Mouse (Mus musculus): Measurements from ENCODE around the gene Grtp1. TPM values are rescaled to one million over a fixed set of nuclear protein-coding genes. Genes with fewer than 3 reads are reported as not detected.
A peak's percentile ranks its signal among the peaks of the same experiment; 100 is the strongest.

The Grtp1 gene
- polyA plus RNA-seq, 1 experiment from 2014 or later: 6.8 TPM

DNA sequence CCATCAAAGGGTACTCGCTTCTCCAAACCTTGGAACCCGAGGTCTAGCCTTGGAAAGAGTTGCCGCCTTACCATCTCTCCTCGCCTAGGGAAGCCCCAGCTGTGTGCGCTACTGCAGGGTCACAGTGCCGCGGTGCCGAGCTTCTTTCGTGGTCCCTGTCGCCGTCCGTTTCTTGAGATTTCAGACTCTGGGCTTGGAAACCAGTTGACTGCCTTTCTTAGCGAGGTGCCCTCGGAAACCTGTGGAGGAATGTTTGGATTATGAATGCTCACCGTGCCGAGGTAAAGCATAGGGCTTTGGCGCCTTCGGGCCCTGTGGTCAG, 554 bp upstream of the Grtp1 start:
- 2% methylated on average over 18 of the region's 18 CpGs for WGBS (ENCODE audit: insufficient replicate concordance)
- Histone ChIP-seq H3K4me3 (ENCODE audit: low read depth, low read length) (peak overlapping the region; percentile 86), H3K4me1 (ENCODE audit: control insufficient read depth, low read depth, low read length) (peaks cover 41% of the 10 kb centered on the region), H3K4me2 (ENCODE audit: low read depth, low read length) (peak overlapping the region; percentile 94), H3K27me3 (ENCODE audit: control insufficient read depth, insufficient read depth, low read depth, low read length) (peaks cover 3% of the 10 kb centered on the region; the same call in 1 of the 2 replicates), H3K36me3 (ENCODE audit: control insufficient read depth, insufficient read depth) (no peaks in the 10 kb centered on the region), H3K9ac (ENCODE audit: low read depth, low read length) (peak overlapping the region; percentile 87), H3K9me3 (replicated peaks; ENCODE audit: control insufficient read depth, low read length) (no peaks in the 10 kb centered on the region), H3K27ac (ENCODE audit: low read length) (peak overlapping the region; percentile 96)
- peak; percentile 25 for ATAC-seq (ENCODE audit: low read depth)

DNA sequence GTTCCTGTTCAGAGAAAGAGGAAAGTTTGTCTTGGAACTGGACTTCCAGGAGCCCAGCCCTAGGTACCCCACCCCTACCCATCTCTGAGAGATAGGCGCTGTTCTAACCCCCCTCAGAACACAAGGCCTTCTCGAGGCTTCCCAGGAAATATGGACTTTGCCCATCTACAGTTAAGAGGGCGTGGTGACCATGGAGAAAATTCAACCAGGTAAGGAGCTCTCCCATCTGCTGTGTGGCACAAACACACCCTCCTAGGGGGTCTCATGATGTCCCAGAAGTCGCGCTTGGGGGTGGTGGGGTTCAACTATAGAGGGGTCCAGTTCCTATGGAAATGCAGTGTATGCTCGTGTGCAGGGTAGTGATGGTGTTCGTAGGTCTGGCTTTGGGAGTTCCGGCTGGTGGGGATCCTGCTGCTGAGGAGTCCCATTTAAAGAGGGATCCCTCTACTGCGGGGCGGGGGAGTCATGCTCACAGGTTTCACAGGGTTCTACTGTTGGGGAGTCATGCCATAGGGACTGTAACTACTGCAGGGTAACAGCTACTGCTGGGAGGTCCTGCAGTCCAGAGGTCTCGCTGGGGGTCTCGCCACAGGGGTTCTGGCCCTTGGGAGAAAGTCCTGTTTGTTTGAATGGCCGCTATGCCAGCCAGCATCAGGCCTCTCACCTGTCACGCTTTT, 897 bp downstream of the Grtp1 start:
- H3K4me2 ChIP-seq (ENCODE audit: low read depth, low read length): peak overlapping the region; percentile 94
- H3K9ac ChIP-seq (ENCODE audit: low read depth, low read length): peak overlapping the region; percentile 87
- ATAC-seq (ENCODE audit: low read depth): no peak
- peak overlapping the region; percentile 86 for H3K4me3 ChIP-seq (ENCODE audit: low read depth, low read length)
- H3K36me3 ChIP-seq (ENCODE audit: control insufficient read depth, insufficient read depth): no peaks in the 10 kb centered on the region
- peaks cover 26% of the 10 kb centered on the region for H3K4me1 ChIP-seq (ENCODE audit: control insufficient read depth, low read depth, low read length)
- WGBS (ENCODE audit: insufficient replicate concordance): 31% methylated on average over 14 of the region's 14 CpGs
- no peak overlapping the region for H3K27ac ChIP-seq (ENCODE audit: low read length)
- H3K27me3 ChIP-seq (ENCODE audit: control insufficient read depth, insufficient read depth, low read depth, low read length): peaks cover 3% of the 10 kb centered on the region; the same call in 1 of the 2 replicates
- H3K9me3 ChIP-seq (replicated peaks; ENCODE audit: control insufficient read depth, low read length): no peaks in the 10 kb centered on the region

DNA sequence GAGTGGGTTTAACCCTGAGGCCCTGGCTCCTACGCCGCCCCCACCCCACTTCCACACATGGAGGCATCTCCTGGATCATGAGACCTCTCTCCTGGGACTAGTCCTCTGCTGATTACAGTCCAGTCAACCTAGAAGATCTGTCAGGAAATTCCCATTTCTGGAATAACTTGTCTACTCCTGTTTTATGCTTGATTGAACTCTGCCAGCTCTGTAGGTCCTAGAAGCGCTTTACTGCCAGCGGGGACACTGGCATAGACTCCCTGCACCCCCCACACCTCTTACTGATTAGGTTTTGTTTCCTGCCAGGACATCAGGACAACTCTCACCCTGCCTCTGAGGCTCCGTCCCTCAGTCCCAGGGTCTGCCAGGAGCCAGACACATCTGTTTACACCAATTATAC, 2.9 kb downstream of the Grtp1 start:
- H3K4me2 ChIP-seq (ENCODE audit: low read depth, low read length): no peak overlapping the region
- H3K9me3 ChIP-seq (replicated peaks; ENCODE audit: control insufficient read depth, low read length): no peaks in the 10 kb centered on the region
- H3K4me1 ChIP-seq (ENCODE audit: control insufficient read depth, low read depth, low read length): peaks cover 12% of the 10 kb centered on the region
- no peaks in the 10 kb centered on the region for H3K36me3 ChIP-seq (ENCODE audit: control insufficient read depth, insufficient read depth)
- peaks cover 3% of the 10 kb centered on the region; the same call in 1 of the 2 replicates for H3K27me3 ChIP-seq (ENCODE audit: control insufficient read depth, insufficient read depth, low read depth, low read length)
- no peak for ATAC-seq (ENCODE audit: low read depth)
- no peak overlapping the region for H3K4me3 ChIP-seq (ENCODE audit: low read depth, low read length)
- whole genome bisulfite sequencing (ENCODE audit: insufficient replicate concordance): 79% methylated on average over 5 of the region's 5 CpGs
- no peak overlapping the region for H3K9ac ChIP-seq (ENCODE audit: low read depth, low read length)
- H3K27ac ChIP-seq (ENCODE audit: low read length): no peak overlapping the region

DNA sequence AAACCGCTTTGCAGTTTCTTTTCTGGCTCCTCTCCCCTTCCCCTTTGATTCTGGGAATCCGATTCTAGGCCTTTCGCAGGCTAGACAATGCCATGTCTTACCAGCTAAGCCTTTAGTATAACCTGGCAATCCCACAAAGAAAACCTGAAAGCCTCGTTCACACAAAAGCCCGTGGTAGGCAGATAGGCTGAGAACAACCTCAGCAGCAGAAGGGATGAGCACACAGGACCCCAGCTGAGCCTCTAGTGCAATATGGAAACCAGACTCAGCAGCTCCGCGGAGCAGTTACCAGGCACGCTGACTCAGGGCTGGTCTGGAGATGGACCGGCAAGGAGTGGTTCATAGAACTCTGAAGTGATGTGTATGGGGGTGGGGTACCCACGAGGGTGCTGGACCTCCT, 5.6 kb downstream of the Grtp1 start:
- H3K27me3 ChIP-seq (ENCODE audit: control insufficient read depth, insufficient read depth, low read depth, low read length): 0 out of 2 replicates have a peak, but pooled peaks cover 2% of the 10 kb centered on the region
- no peaks in the 10 kb centered on the region for H3K36me3 ChIP-seq (ENCODE audit: control insufficient read depth, insufficient read depth)
- whole genome bisulfite sequencing (ENCODE audit: insufficient replicate concordance): 60% methylated on average over 10 of the region's 10 CpGs
- H3K4me3 ChIP-seq (ENCODE audit: low read depth, low read length): no peak overlapping the region
- H3K4me2 ChIP-seq (ENCODE audit: low read depth, low read length): no peak overlapping the region
- H3K9ac ChIP-seq (ENCODE audit: low read depth, low read length): no peak overlapping the region
- H3K4me1 ChIP-seq (ENCODE audit: control insufficient read depth, low read depth, low read length): peaks cover 8% of the 10 kb centered on the region
- no peaks in the 10 kb centered on the region for H3K9me3 ChIP-seq (replicated peaks; ENCODE audit: control insufficient read depth, low read length)
- H3K27ac ChIP-seq (ENCODE audit: low read length): no peak overlapping the region
- ATAC-seq (ENCODE audit: low read depth): no peak

DNA sequence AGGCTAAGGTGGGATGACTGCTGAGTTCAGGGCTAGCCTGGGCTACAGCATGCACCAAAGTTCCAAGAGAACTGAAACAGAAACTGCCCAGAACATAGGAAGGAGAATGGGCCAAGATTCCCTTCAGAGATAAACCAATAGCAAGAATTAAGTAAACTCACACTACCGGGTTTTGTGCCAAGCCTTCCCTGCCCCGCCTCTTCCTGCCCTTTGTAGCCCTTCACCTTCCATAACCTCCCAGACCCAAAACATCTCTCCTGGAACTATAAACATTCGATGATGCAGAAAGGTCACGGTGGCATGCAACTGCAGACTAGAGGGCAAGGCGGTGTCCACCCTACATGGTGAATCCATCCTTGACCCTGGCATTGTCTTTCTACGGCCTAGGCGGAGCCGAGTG, 10.2 kb downstream of the Grtp1 start:
- H3K9me3 ChIP-seq (replicated peaks; ENCODE audit: control insufficient read depth, low read length): no peaks in the 10 kb centered on the region
- WGBS (ENCODE audit: insufficient replicate concordance): 84% methylated on average over 8 of the region's 8 CpGs
- no peak for ATAC-seq (ENCODE audit: low read depth)
- no peak overlapping the region for H3K9ac ChIP-seq (ENCODE audit: low read depth, low read length)
- H3K27me3 ChIP-seq (ENCODE audit: control insufficient read depth, insufficient read depth, low read depth, low read length): no peaks in the 10 kb centered on the region
- H3K36me3 ChIP-seq (ENCODE audit: control insufficient read depth, insufficient read depth): no peaks in the 10 kb centered on the region
- no peak overlapping the region for H3K27ac ChIP-seq (ENCODE audit: low read length)
- H3K4me2 ChIP-seq (ENCODE audit: low read depth, low read length): no peak overlapping the region
- no peaks in the 10 kb centered on the region for H3K4me1 ChIP-seq (ENCODE audit: control insufficient read depth, low read depth, low read length)
- H3K4me3 ChIP-seq (ENCODE audit: low read depth, low read length): no peak overlapping the region

DNA sequence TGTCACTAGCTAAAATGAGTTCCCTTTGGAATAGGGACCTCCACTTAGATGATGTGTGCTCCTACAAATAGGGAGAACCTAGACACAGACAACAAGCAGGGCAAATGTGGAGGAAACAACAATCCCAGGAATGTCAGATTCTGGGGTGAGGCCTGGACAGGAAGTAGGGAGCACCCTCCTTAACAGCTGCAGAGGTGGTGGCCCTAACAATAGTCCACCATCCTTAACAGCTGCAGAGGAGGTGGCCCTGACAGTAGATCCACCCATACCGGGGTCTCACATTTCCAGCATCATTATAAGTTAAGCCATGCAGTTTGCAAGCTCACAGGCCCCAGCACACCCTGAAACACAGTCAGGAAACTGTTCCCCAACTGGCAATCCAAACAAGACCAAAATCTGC, 11.6 kb downstream of the Grtp1 start:
- ATAC-seq (ENCODE audit: low read depth): no peak
- Histone ChIP-seq H3K27me3 (ENCODE audit: control insufficient read depth, insufficient read depth, low read depth, low read length) (no peaks in the 10 kb centered on the region), H3K4me3 (ENCODE audit: low read depth, low read length) (no peak overlapping the region), H3K36me3 (ENCODE audit: control insufficient read depth, insufficient read depth) (no peaks in the 10 kb centered on the region), H3K9ac (ENCODE audit: low read depth, low read length) (no peak overlapping the region), H3K9me3 (replicated peaks; ENCODE audit: control insufficient read depth, low read length) (no peaks in the 10 kb centered on the region), H3K4me1 (ENCODE audit: control insufficient read depth, low read depth, low read length) (no peaks in the 10 kb centered on the region), H3K4me2 (ENCODE audit: low read depth, low read length) (no peak overlapping the region), H3K27ac (ENCODE audit: low read length) (no peak overlapping the region)
- WGBS (ENCODE audit: insufficient replicate concordance): 83% methylated on average over 1 of the region's 1 CpGs

DNA sequence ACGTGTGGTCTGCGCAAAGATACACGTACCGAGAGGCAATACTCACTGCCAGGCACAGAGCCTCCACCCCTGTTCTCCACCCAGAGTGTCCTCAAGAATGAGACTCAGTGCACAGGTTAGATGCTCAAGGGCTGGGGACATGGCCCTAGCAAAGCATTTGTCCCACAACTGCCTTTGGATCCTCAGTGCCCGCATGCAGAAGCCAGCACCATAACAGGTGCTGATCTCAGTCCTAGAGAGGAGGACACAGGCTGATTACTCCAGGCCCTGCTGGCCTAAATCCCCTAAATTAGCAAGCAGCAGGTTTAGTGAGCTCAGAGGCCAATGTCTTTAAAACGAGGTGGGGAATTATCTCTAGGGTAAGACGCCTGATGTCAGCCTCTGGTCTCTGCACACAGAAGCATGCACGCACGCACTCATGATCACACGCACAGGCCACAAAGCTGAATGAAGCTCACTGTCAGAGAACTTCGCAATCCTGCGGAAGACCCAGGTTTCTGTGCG, 12.3 kb downstream of the Grtp1 start:
- H3K4me3 ChIP-seq (ENCODE audit: low read depth, low read length): no peak overlapping the region
- H3K4me1 ChIP-seq (ENCODE audit: control insufficient read depth, low read depth, low read length): no peaks in the 10 kb centered on the region
- no peak for ATAC-seq (ENCODE audit: low read depth)
- no peaks in the 10 kb centered on the region for H3K36me3 ChIP-seq (ENCODE audit: control insufficient read depth, insufficient read depth)
- H3K27me3 ChIP-seq (ENCODE audit: control insufficient read depth, insufficient read depth, low read depth, low read length): no peaks in the 10 kb centered on the region
- no peak overlapping the region for H3K4me2 ChIP-seq (ENCODE audit: low read depth, low read length)
- H3K9ac ChIP-seq (ENCODE audit: low read depth, low read length): no peak overlapping the region
- H3K9me3 ChIP-seq (replicated peaks; ENCODE audit: control insufficient read depth, low read length): no peaks in the 10 kb centered on the region
- no peak overlapping the region for H3K27ac ChIP-seq (ENCODE audit: low read length)
- 80% methylated on average over 13 of the region's 13 CpGs for WGBS (ENCODE audit: insufficient replicate concordance)

DNA sequence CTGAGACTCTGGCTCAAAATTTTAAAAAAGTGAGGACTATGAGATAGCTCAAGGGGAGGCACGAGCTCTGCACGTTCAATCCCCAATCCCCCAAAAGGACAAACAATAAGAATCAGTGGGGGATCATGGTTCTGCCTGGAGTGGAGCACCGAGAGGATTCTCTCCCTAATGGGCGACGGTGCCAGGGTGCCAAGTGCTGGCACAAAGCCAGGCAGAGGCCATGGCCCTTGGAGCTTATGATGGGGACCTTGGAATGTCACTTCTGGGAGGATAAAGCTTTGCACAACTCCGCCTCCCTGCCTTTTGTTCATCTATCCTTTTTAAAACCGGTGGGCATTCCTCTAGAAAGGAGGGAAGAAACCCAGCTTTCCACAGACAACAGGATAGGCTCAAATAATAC, 12.8 kb downstream of the Grtp1 start:
- 63% methylated on average over 7 of the region's 7 CpGs for WGBS (ENCODE audit: insufficient replicate concordance)

DNA sequence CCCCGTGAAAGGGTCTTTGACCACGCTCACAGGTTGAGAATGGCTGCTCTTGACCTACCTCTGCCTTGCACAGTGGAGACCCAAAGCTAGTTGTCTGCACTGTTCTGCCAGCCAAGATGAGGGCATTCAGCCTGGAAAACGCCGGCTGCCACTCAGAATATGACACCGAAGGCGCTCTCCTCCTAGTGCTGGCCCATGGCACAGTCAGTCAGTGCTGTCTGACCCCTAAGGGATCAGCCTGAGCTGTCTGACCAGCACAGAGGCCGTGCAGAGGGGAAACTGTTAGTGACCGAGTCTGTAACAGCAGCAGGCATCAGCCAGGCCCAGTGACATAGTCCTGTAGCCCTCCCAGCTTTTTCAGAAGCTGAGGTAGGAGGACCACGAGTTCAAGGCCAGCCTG, 13.2 kb downstream of the Grtp1 start:
- 69% methylated on average over 9 of the region's 9 CpGs for WGBS (ENCODE audit: insufficient replicate concordance)

More for the DNA sequence above, 12.8 kb downstream of the Grtp1 start:
- Histone ChIP-seq H3K4me1 (ENCODE audit: control insufficient read depth, low read depth, low read length) (no peaks in the 10 kb centered on the region), H3K27ac (ENCODE audit: low read length) (no peak overlapping the region), H3K4me2 (ENCODE audit: low read depth, low read length) (no peak overlapping the region), H3K4me3 (ENCODE audit: low read depth, low read length) (no peak overlapping the region), H3K36me3 (ENCODE audit: control insufficient read depth, insufficient read depth) (no peaks in the 10 kb centered on the region), H3K9ac (ENCODE audit: low read depth, low read length) (no peak overlapping the region), H3K27me3 (ENCODE audit: control insufficient read depth, insufficient read depth, low read depth, low read length) (no peaks in the 10 kb centered on the region), H3K9me3 (replicated peaks; ENCODE audit: control insufficient read depth, low read length) (no peaks in the 10 kb centered on the region)
- no peak for ATAC-seq (ENCODE audit: low read depth)

More for the DNA sequence above, 13.2 kb downstream of the Grtp1 start:
- no peaks in the 10 kb centered on the region for H3K27me3 ChIP-seq (ENCODE audit: control insufficient read depth, insufficient read depth, low read depth, low read length)
- H3K9me3 ChIP-seq (replicated peaks; ENCODE audit: control insufficient read depth, low read length): no peaks in the 10 kb centered on the region
- H3K9ac ChIP-seq (ENCODE audit: low read depth, low read length): no peak overlapping the region
- no peak for ATAC-seq (ENCODE audit: low read depth)
- no peaks in the 10 kb centered on the region for H3K36me3 ChIP-seq (ENCODE audit: control insufficient read depth, insufficient read depth)
- no peak overlapping the region for H3K4me2 ChIP-seq (ENCODE audit: low read depth, low read length)
- no peaks in the 10 kb centered on the region for H3K4me1 ChIP-seq (ENCODE audit: control insufficient read depth, low read depth, low read length)
- H3K4me3 ChIP-seq (ENCODE audit: low read depth, low read length): no peak overlapping the region
- no peak overlapping the region for H3K27ac ChIP-seq (ENCODE audit: low read length)

Data from liver, embryonic 16.5 days (tissue).